Mouse (Mus musculus) kidney, embryonic 16.5 days (tissue): ENCODE data around the gene Olfr1461. TPM values are rescaled to one million over a fixed set of nuclear protein-coding genes. Genes with fewer than 3 reads are reported as not detected.

Experiments
- ATAC-seq: fragments of 200-750 bp; cut with Nextera tagmentation; 2 replicates; pipeline ENCODE4 v1.8.0; 2017; ENCODE audit warnings: moderate TSS enrichment; ENCODE audit not compliant: low FRiP score, low TSS enrichment
- H3K27ac ChIP-seq: fragments of 300-500 bp; sonication (generic); 2 replicates; pipeline ENCODE4 v1.5.1; 2014; ENCODE audit warnings: low read length
- H3K27me3 ChIP-seq: fragments of 300-500 bp; sonication (generic); 2 replicates; pipeline ENCODE4 v1.6.1; 2014; ENCODE audit warnings: low read length, control low read depth, mixed read lengths; ENCODE audit not compliant: insufficient read depth
- H3K36me3 ChIP-seq: fragments of 300-500 bp; sonication (generic); 2 replicates; pipeline ENCODE4 v1.6.1; 2014; ENCODE audit warnings: low read length, control low read depth, mixed read lengths; ENCODE audit not compliant: insufficient read depth
- H3K4me1 ChIP-seq: fragments of 300-500 bp; sonication (generic); 2 replicates; pipeline ENCODE4 v1.6.1; 2014; ENCODE audit warnings: low read length, control low read depth, mixed read lengths; ENCODE audit not compliant: insufficient read depth
- H3K4me2 ChIP-seq: fragments of 300-500 bp; sonication (generic); replicated peaks from 2 replicates; pipeline ENCODE4 v1.6.1; 2014; ENCODE audit warnings: low read depth, low read length
- H3K4me3 ChIP-seq: fragments of 300-500 bp; sonication (generic); 2 replicates; pipeline ENCODE4 v1.5.1; 2014; ENCODE audit warnings: mild to moderate bottlenecking, low read length
- H3K9ac ChIP-seq: fragments of 300-500 bp; sonication (generic); replicated peaks from 2 replicates; pipeline ENCODE4 v1.6.1; 2014; ENCODE audit warnings: low read length
- H3K9me3 ChIP-seq: fragments of 300-500 bp; sonication (generic); 2 replicates; pipeline ENCODE4 v1.6.1; 2016; ENCODE audit warnings: low read length, control low read depth
- WGBS: fragments of 180-500 bp; shearing (Covaris S2); extraction: QIAGEN DNeasy Blood & Tissue Kit; methylation state at CpG from one replicate; pipeline ENCODE4 v1.1.7; 2014; 5-methylcytosine and 5-hydroxymethylcytosine counted together
- polyA plus RNA-seq: library from polyadenylated mRNA; unstranded; fragments of >200 nt; fragmentation: Nextera tagmentation; extraction: Ambion mirVana; gene quantifications from 2 replicates; pipeline ENCODE4 v1.2.1, GENCODE M21; 2015

Gene Olfr1461
- polyA plus RNA-seq = not detected in 2 replicates

GRCm38 (mm10) chr19:13162700-13163099 lies at the start of gene Olfr1461:
Gene Olfr1461, plus strand, starts transcription at chr19:13163000.
- Histone ChIP-seq H3K4me3 (no peak within 1 kb of the TSS), H3K4me1 (no peaks in the 10 kb centered on the region), H3K4me2 (no peak within 1 kb of the TSS), H3K36me3 (no peaks in the 10 kb centered on the region), H3K9ac (no peak within 1 kb of the TSS), H3K9me3 (no peaks in the 10 kb centered on the region), H3K27me3 (no peaks in the 10 kb centered on the region), H3K27ac (no peak within 1 kb of the TSS)
- WGBS = 50% methylated on average over 1 of the region's 1 CpGs
- ATAC-seq = no peak

DNA sequence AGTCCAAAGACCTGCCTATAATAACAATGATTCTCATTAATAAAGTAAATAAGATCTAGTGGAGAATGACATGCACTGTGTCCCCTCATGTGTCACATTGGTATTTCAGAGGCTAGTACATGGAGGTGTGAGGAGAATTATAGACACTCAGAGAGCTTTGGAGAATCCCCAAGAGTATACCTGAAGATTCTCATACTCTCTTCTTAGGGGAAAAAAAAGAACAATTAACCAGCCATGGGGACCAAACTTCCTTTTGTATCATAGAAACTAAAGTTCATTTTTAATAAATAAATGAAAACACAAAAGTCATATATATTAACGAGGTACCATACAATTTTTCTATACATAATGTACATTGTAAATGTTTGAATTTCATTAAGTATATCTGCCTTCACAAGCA lies 13.4 kb upstream of the Olfr1461 start, which contains the start of gene Olfr1459:
TSS of gene Olfr1459 (minus strand) at position 101 of the 400 bp plus-strand sequence.
- H3K4me1 ChIP-seq = no peaks in the 10 kb centered on the region
- no peak within 1 kb of the TSS for H3K4me2 ChIP-seq
- ATAC-seq = no peak
- no peak within 1 kb of the TSS for H3K4me3 ChIP-seq
- no peak within 1 kb of the TSS for H3K9ac ChIP-seq
- no peak within 1 kb of the TSS for H3K27ac ChIP-seq
- WGBS = 77% methylated on average over 1 of the region's 1 CpGs
- H3K9me3 ChIP-seq = no peaks in the 10 kb centered on the region
- H3K36me3 ChIP-seq = no peaks in the 10 kb centered on the region
- H3K27me3 ChIP-seq = no peaks in the 10 kb centered on the region

DNA sequence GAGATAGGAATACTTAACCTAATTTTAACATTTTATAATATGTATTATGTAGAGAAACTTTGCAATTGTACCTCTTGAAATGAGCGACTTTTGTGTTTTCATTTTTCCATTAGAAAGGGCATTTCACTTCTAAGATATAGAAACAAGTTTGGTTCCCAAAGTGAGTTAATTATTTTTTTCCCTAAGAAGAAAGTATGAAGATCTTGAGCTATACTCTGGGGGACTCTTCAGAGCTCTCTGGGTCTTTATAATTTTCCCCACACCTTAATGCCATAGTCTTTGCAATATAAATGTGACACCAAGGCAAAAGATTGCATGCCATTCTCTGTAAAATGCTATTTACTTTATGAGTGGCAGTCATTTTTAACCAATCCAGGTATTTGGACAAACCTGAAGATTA lies 22.6 kb downstream of the Olfr1461 start, which contains the start of gene Olfr1462:
TSS of gene Olfr1462 (plus strand) at position 301 of the 400 bp plus-strand sequence.
- no peak for ATAC-seq
- 85% methylated on average over 1 of the region's 1 CpGs for WGBS
- H3K9me3 ChIP-seq = 0 out of 2 replicates have a peak, but pooled peaks cover 4% of the 10 kb centered on the region

More for the DNA sequence above, 22.6 kb downstream of the Olfr1461 start, which contains the start of gene Olfr1462:
- no peak within 1 kb of the TSS for H3K27ac ChIP-seq
- H3K4me1 ChIP-seq = no peaks in the 10 kb centered on the region
- no peak within 1 kb of the TSS for H3K9ac ChIP-seq
- H3K4me3 ChIP-seq = no peak within 1 kb of the TSS
- H3K4me2 ChIP-seq = no peak within 1 kb of the TSS
- H3K27me3 ChIP-seq = no peaks in the 10 kb centered on the region
- no peaks in the 10 kb centered on the region for H3K36me3 ChIP-seq

Other genes starting within 250 kb of the Olfr1461 start
- not detected in 2 replicates for gene Olfr1448, start 238.6 kb upstream of the Olfr1461 start, polyA plus RNA-seq
- not detected in 2 replicates for gene Olfr1449, start 232.2 kb upstream of the Olfr1461 start, polyA plus RNA-seq
- not detected in 2 replicates for gene Olfr1450, start 212.7 kb upstream of the Olfr1461 start, polyA plus RNA-seq
- not detected in 2 replicates for gene Olfr1451, start 168.0 kb upstream of the Olfr1461 start, polyA plus RNA-seq
- not detected in 2 replicates for gene Olfr1453, start 134.7 kb upstream of the Olfr1461 start, polyA plus RNA-seq
- gene Olfr1454, start 102.4 kb upstream of the Olfr1461 start, polyA plus RNA-seq = not detected in 2 replicates
- gene Olfr1457, start 65.1 kb upstream of the Olfr1461 start, polyA plus RNA-seq = not detected in 2 replicates
- not detected in 2 replicates for gene Olfr1458, start 56.2 kb upstream of the Olfr1461 start, polyA plus RNA-seq
- not detected in 2 replicates for gene Olfr1459, start 13.5 kb upstream of the Olfr1461 start, polyA plus RNA-seq
- gene Olfr1462, start 22.7 kb downstream of the Olfr1461 start, polyA plus RNA-seq = not detected in 2 replicates
- gene Olfr1463, start 68.3 kb downstream of the Olfr1461 start, polyA plus RNA-seq = not detected in 2 replicates
- not detected in 2 replicates for gene Olfr1465, start 152.5 kb downstream of the Olfr1461 start, polyA plus RNA-seq
- not detected in 2 replicates for gene Olfr1466, start 175.9 kb downstream of the Olfr1461 start, polyA plus RNA-seq
- gene Olfr1467, start 199.2 kb downstream of the Olfr1461 start, polyA plus RNA-seq = not detected in 2 replicates
- not detected in 2 replicates for gene Olfr1469, start 244.8 kb downstream of the Olfr1461 start, polyA plus RNA-seq